Mouse (Mus musculus): ENCODE results near the gene Numb. TPM values are rescaled to one million over a fixed set of nuclear protein-coding genes. Genes with fewer than 3 reads are reported as not detected.

Gene Numb
- polyA plus RNA-seq, 1 experiment from 2014 or later: 37.6 TPM

DNA sequence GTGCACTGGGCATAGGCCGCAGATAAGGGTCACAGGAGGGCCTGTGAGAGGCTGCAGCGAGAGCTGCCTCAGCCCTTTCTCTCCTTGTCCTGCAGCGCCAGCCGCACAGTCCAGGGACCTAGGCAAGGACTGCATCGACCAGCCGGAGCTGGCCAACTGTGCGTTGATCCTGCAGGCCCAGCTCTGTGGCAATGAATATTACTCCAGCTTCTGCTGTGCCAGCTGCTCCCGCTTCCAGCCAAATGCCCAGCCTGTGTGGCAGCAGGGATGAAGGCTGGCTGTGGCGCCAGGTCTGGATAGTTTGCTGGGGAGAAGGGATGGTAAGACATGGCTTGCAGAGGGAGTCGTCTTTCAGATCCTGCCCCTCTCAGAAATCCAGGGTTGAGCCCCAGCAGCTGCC, 130.0 kb downstream of the Numb start:
- Histone ChIP-seq H3K27ac (replicated peaks; ENCODE audit: low read depth, low read length) (no peak overlapping the region), H3K36me3 (ENCODE audit: control insufficient read depth, insufficient read depth, low read length) (peaks cover 8% of the 10 kb centered on the region; the same call in 1 of the 2 replicates), H3K9ac (ENCODE audit: low read length) (no peak overlapping the region), H3K4me2 (ENCODE audit: low read depth, severe bottlenecking) (no peak overlapping the region), H3K4me3 (ENCODE audit: low read depth, low read length) (no peak overlapping the region), H3K4me1 (ENCODE audit: control insufficient read depth, insufficient read depth, low read length) (no peaks in the 10 kb centered on the region; the same call in 1 of the 2 replicates), H3K27me3 (ENCODE audit: control insufficient read depth, insufficient read depth, low read length) (no peaks in the 10 kb centered on the region), H3K9me3 (ENCODE audit: control insufficient read depth, low read length) (no peaks in the 10 kb centered on the region)
- 91% methylated on average over 10 of the region's 10 CpGs for WGBS
- no peak for ATAC-seq (ENCODE audit: insufficient number of reproducible peaks, low FRiP score, low TSS enrichment, low read depth)
- DNase-seq (ENCODE audit: low spot score): no peak

DNA sequence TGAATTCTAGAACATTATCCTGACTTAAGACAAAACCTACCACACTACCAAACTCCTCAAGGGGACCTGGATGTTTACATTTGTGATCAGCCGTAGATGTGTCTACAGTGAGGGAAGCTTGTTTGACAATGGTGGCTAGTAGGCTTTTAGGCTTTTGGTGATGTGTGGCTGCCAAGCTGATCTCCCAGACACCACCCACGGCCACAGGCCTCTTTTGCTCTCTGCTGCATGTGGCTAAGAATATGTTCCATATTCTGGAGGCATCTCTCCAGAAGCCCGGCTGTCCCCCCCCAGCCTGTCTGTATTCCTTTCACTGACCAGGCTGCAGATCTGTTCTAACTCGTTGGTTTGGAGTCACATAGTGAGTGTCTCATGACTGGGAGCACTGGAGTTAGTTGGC, 131.0 kb downstream of the Numb start:
- 86% methylated on average over 4 of the region's 4 CpGs for WGBS
- no peak for DNase-seq (ENCODE audit: low spot score)
- H3K4me3 ChIP-seq (ENCODE audit: low read depth, low read length): no peak overlapping the region
- ATAC-seq (ENCODE audit: insufficient number of reproducible peaks, low FRiP score, low TSS enrichment, low read depth): no peak
- H3K4me2 ChIP-seq (ENCODE audit: low read depth, severe bottlenecking): no peak overlapping the region
- peaks cover 5% of the 10 kb centered on the region; the same call in 1 of the 2 replicates for H3K36me3 ChIP-seq (ENCODE audit: control insufficient read depth, insufficient read depth, low read length)
- H3K27me3 ChIP-seq (ENCODE audit: control insufficient read depth, insufficient read depth, low read length): no peaks in the 10 kb centered on the region
- no peaks in the 10 kb centered on the region; the same call in 1 of the 2 replicates for H3K4me1 ChIP-seq (ENCODE audit: control insufficient read depth, insufficient read depth, low read length)
- no peaks in the 10 kb centered on the region for H3K9me3 ChIP-seq (ENCODE audit: control insufficient read depth, low read length)
- no peak overlapping the region for H3K27ac ChIP-seq (replicated peaks; ENCODE audit: low read depth, low read length)
- H3K9ac ChIP-seq (ENCODE audit: low read length): no peak overlapping the region

DNA sequence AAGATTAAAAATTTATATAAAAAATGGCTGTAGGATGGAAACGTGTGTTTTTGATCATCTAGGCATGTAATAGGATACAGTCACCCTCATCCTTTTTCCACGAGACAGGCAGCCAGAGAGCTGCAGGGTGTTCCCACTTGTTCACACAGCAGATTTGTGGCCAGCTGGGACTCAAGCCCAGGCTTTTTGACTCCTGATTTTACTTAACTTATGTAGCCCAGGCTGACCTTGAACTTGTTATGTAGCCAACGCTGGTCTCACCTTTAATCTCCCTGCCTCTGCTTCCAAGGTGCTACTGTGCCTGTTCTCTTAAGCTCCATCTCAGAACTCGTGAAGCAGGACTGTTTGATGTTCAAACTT, 132.0 kb downstream of the Numb start:
- DNase-seq (ENCODE audit: low spot score): no peak
- H3K4me1 ChIP-seq (ENCODE audit: control insufficient read depth, insufficient read depth, low read length): no peaks in the 10 kb centered on the region; the same call in 1 of the 2 replicates
- no peak overlapping the region for H3K27ac ChIP-seq (replicated peaks; ENCODE audit: low read depth, low read length)

DNA sequence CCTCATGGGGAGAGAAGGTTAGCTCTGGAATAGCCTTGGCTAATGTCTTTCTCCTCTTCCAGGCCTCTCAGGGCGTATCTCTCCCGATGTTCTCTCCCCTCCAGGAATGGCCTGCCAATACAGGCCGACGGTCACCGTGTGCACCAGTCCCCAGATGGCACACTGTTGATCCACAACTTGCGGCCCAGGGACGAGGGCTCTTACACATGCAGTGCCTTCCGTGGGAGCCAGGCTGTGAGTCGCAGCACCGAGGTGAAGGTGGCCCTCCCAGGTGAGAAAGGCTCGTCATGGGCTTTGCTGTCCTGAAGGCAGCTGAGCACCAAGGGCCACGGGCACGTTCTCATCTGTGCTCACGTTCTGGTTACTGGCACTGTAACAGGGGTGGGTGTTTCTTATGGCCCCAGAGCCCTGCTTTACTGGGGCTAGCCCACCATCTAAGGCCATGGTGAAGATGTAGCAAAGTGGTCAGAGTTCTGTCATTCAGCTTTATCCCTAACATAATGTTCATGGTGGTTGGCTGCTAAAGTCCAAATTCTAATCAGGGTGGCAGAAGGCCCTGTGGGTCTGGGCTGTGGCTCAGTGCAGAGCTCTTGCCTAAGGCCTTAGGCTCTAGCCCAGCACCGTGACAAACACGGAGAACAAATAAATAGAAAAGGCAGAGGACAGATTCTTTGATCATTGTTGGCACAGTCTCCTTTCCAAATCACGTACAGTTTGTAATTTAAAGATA, 132.5 kb downstream of the Numb start:
- Histone ChIP-seq H3K4me3 (ENCODE audit: low read depth, low read length) (no peak overlapping the region), H3K9me3 (ENCODE audit: control insufficient read depth, low read length) (no peaks in the 10 kb centered on the region), H3K27ac (replicated peaks; ENCODE audit: low read depth, low read length) (no peak overlapping the region), H3K27me3 (ENCODE audit: control insufficient read depth, insufficient read depth, low read length) (no peaks in the 10 kb centered on the region), H3K9ac (ENCODE audit: low read length) (no peak overlapping the region), H3K4me2 (ENCODE audit: low read depth, severe bottlenecking) (no peak overlapping the region), H3K4me1 (ENCODE audit: control insufficient read depth, insufficient read depth, low read length) (no peaks in the 10 kb centered on the region; the same call in 1 of the 2 replicates), H3K36me3 (ENCODE audit: control insufficient read depth, insufficient read depth, low read length) (peaks cover 4% of the 10 kb centered on the region; the same call in 1 of the 2 replicates)
- DNase-seq (ENCODE audit: low spot score): no peak
- ATAC-seq (ENCODE audit: insufficient number of reproducible peaks, low FRiP score, low TSS enrichment, low read depth): no peak
- 91% methylated on average over 17 of the region's 17 CpGs for WGBS

More for the DNA sequence above, 132.0 kb downstream of the Numb start:
- WGBS: 36% methylated on average over 4 of the region's 4 CpGs
- Histone ChIP-seq H3K4me2 (ENCODE audit: low read depth, severe bottlenecking) (no peak overlapping the region), H3K4me3 (ENCODE audit: low read depth, low read length) (no peak overlapping the region), H3K27me3 (ENCODE audit: control insufficient read depth, insufficient read depth, low read length) (no peaks in the 10 kb centered on the region), H3K9me3 (ENCODE audit: control insufficient read depth, low read length) (no peaks in the 10 kb centered on the region), H3K36me3 (ENCODE audit: control insufficient read depth, insufficient read depth, low read length) (peaks cover 4% of the 10 kb centered on the region; the same call in 1 of the 2 replicates), H3K9ac (ENCODE audit: low read length) (no peak overlapping the region)
- no peak for ATAC-seq (ENCODE audit: insufficient number of reproducible peaks, low FRiP score, low TSS enrichment, low read depth)

DNA sequence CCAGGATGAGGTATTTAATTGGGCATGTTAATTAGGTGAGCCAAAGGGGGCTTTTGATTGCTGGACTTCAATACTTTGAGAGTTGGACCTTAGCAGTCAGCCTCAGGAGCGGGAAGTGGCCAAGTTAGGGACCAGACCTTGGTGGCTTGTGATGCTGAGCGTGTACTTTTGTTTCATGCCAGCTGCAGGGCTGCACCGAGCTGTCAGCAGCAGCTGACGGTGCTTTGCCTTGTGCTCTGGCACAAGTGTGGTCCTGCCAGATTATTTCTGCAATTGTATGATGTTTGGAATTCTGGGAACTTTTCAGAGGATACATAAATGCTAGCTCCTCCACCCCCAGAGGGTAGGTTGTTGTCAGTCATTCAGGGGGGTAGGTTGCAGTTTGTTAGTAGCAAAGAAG, 136.4 kb downstream of the Numb start:
- H3K9me3 ChIP-seq (ENCODE audit: control insufficient read depth, low read length): no peaks in the 10 kb centered on the region
- H3K9ac ChIP-seq (ENCODE audit: low read length): no peak overlapping the region
- DNase-seq (ENCODE audit: low spot score) (no peak), ATAC-seq (ENCODE audit: insufficient number of reproducible peaks, low FRiP score, low TSS enrichment, low read depth) (no peak)
- no peaks in the 10 kb centered on the region for H3K27me3 ChIP-seq (ENCODE audit: control insufficient read depth, insufficient read depth, low read length)
- H3K36me3 ChIP-seq (ENCODE audit: control insufficient read depth, insufficient read depth, low read length): no peaks in the 10 kb centered on the region
- 82% methylated on average over 4 of the region's 4 CpGs for WGBS
- H3K4me1 ChIP-seq (ENCODE audit: control insufficient read depth, insufficient read depth, low read length): no peaks in the 10 kb centered on the region
- no peak overlapping the region for H3K4me3 ChIP-seq (ENCODE audit: low read depth, low read length)
- H3K27ac ChIP-seq (replicated peaks; ENCODE audit: low read depth, low read length): no peak overlapping the region
- H3K4me2 ChIP-seq (ENCODE audit: low read depth, severe bottlenecking): no peak overlapping the region

DNA sequence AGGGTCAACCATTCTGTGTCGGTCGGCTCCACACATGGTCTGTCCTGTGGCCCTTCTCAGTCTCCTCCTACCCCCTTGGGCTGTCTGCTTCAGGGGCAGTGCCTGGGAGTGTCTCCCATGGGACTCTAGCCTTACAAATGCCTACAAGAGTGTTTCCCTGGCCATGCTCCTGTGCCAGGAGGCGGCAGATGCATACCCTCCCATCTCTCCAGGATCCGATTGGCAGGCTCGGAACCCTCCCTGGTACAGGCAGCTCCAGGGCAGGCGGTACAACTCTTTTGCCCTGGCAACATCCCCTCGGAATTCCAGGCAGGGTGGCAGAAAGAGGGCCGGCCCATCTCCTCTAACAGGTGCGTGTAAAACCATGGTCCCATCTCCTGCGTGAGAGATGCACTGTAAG, 139.1 kb downstream of the Numb start:
- no peak overlapping the region for H3K9ac ChIP-seq (ENCODE audit: low read length)
- ATAC-seq (ENCODE audit: insufficient number of reproducible peaks, low FRiP score, low TSS enrichment, low read depth): no peak
- H3K4me2 ChIP-seq (ENCODE audit: low read depth, severe bottlenecking): no peak overlapping the region
- no peak for DNase-seq (ENCODE audit: low spot score)
- H3K36me3 ChIP-seq (ENCODE audit: control insufficient read depth, insufficient read depth, low read length): no peaks in the 10 kb centered on the region
- H3K27ac ChIP-seq (replicated peaks; ENCODE audit: low read depth, low read length): no peak overlapping the region
- no peaks in the 10 kb centered on the region for H3K27me3 ChIP-seq (ENCODE audit: control insufficient read depth, insufficient read depth, low read length)
- no peaks in the 10 kb centered on the region for H3K9me3 ChIP-seq (ENCODE audit: control insufficient read depth, low read length)
- WGBS: 91% methylated on average over 10 of the region's 10 CpGs
- H3K4me1 ChIP-seq (ENCODE audit: control insufficient read depth, insufficient read depth, low read length): no peaks in the 10 kb centered on the region
- H3K4me3 ChIP-seq (ENCODE audit: low read depth, low read length): no peak overlapping the region

DNA sequence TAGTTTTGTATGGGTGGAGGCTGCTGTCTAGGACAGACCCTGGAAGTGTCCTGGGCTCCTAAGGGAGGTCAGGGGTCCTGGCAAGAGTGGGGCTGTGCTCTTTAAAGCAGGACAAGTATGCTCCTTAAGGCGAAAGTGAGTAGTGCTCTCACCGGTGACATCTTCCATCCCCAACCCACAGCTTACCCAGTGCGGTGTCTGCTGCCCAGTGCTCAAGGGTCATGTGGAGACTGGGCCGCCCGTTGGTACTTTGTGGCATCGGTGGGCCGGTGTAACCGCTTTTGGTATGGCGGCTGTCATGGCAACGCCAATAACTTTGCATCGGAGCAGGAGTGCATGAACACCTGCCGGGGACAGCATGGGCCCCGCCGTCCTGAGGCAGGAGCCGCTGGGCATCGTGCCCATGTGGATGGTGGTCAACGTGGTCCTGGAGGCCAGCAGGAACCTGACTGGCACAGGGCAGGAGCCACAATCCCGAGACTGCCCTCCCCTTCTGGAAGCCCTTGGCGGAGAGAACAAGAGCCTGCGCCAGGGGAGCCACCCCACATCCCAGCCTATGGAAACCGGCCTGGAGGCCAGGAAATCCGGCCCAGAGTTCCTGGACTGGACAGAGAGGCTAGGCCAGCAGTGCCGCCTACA, 140.0 kb downstream of the Numb start:
- no peaks in the 10 kb centered on the region for H3K4me1 ChIP-seq (ENCODE audit: control insufficient read depth, insufficient read depth, low read length)
- H3K27me3 ChIP-seq (ENCODE audit: control insufficient read depth, insufficient read depth, low read length): no peaks in the 10 kb centered on the region
- no peak overlapping the region for H3K27ac ChIP-seq (replicated peaks; ENCODE audit: low read depth, low read length)
- no peak overlapping the region for H3K9ac ChIP-seq (ENCODE audit: low read length)
- no peak for DNase-seq (ENCODE audit: low spot score)
- H3K36me3 ChIP-seq (ENCODE audit: control insufficient read depth, insufficient read depth, low read length): no peaks in the 10 kb centered on the region
- H3K4me3 ChIP-seq (ENCODE audit: low read depth, low read length): no peak overlapping the region
- no peak overlapping the region for H3K4me2 ChIP-seq (ENCODE audit: low read depth, severe bottlenecking)
- ATAC-seq (ENCODE audit: insufficient number of reproducible peaks, low FRiP score, low TSS enrichment, low read depth): no peak; the same call in 1 of the 2 replicates
- no peaks in the 10 kb centered on the region for H3K9me3 ChIP-seq (ENCODE audit: control insufficient read depth, low read length)
- 72% methylated on average over 23 of the region's 23 CpGs for WGBS

DNA sequence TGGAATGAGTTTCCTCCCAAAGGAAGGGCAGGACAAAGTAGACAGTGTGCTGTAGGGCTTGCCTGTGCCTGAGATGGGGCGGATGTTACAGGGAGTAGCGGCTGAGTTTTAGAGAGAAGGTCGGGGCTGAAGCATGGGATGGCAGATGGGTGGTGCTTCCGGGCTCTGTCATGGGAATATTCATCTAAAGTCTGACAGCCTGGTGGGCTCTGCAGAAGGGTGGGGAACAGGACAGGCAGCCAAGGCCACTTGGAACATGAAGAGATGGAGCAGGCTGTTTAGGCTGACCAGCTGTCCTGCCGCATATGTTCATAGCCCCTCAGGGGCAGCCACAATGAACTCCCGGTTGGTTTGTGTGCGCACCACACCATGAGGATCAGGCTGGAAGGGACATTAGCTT, 140.5 kb downstream of the Numb start:
- no peak overlapping the region for H3K4me3 ChIP-seq (ENCODE audit: low read depth, low read length)
- H3K27ac ChIP-seq (replicated peaks; ENCODE audit: low read depth, low read length): no peak overlapping the region

More for the DNA sequence above, 140.5 kb downstream of the Numb start:
- no peaks in the 10 kb centered on the region for H3K9me3 ChIP-seq (ENCODE audit: control insufficient read depth, low read length)
- no peak overlapping the region for H3K4me2 ChIP-seq (ENCODE audit: low read depth, severe bottlenecking)
- no peak for DNase-seq (ENCODE audit: low spot score)
- no peaks in the 10 kb centered on the region for H3K27me3 ChIP-seq (ENCODE audit: control insufficient read depth, insufficient read depth, low read length)
- no peak for ATAC-seq (ENCODE audit: insufficient number of reproducible peaks, low FRiP score, low TSS enrichment, low read depth)
- 80% methylated on average over 7 of the region's 7 CpGs for WGBS
- H3K4me1 ChIP-seq (ENCODE audit: control insufficient read depth, insufficient read depth, low read length): no peaks in the 10 kb centered on the region
- no peak overlapping the region for H3K9ac ChIP-seq (ENCODE audit: low read length)
- no peaks in the 10 kb centered on the region for H3K36me3 ChIP-seq (ENCODE audit: control insufficient read depth, insufficient read depth, low read length)
